Mouse (Mus musculus) CH12.LX (cell line): Measurements from ENCODE around the gene Zfhx3.

ENCODE experiments used
- CHD2 ChIP-seq: IDR thresholded peaks from 2 replicates; pipeline ENCODE4 v1.6.1; 2011; ENCODE audit warnings: low read length, improper control_type of control experiment
- CTCF ChIP-seq, 2 experiments: IDR thresholded peaks in 1 of 2; conservative IDR thresholded peaks in 1 of 2; 2 replicates each; pipeline ENCODE4 v1.5.1; 2011 to 2012; ENCODE audit warnings: low read depth in 2 of 2, low read length in 2 of 2, improper control_type of control experiment in 1 of 2, inconsistent platforms in 1 of 2, mild to moderate bottlenecking in 1 of 2, moderate library complexity in 1 of 2
- EP300 ChIP-seq: IDR thresholded peaks from 2 replicates; pipeline ENCODE4 v1.6.1; 2011; ENCODE audit warnings: low read length, improper control_type of control experiment
- HCFC1 ChIP-seq: IDR thresholded peaks from 2 replicates; pipeline ENCODE4 v1.6.1; 2012; ENCODE audit warnings: low read depth, mild to moderate bottlenecking, inconsistent platforms, low read length, improper control_type of control experiment
- MAFK ChIP-seq: IDR thresholded peaks from 2 replicates; pipeline ENCODE4 v1.6.1; 2011; ENCODE audit warnings: low read length, improper control_type of control experiment; ENCODE audit not compliant: insufficient replicate concordance
- MAX ChIP-seq: IDR thresholded peaks from 2 replicates; pipeline ENCODE4 v1.6.1; 2011; ENCODE audit warnings: low read length, improper control_type of control experiment
- NELFE ChIP-seq: IDR thresholded peaks from 2 replicates; pipeline ENCODE4 v1.6.1; 2011; ENCODE audit warnings: low read depth, low read length, improper control_type of control experiment
- PAX5 ChIP-seq: IDR thresholded peaks from 2 replicates; pipeline ENCODE4 v1.6.1; 2012; ENCODE audit warnings: low read length, inconsistent platforms, mixed read lengths
- POLR2A ChIP-seq: IDR thresholded peaks from 2 replicates; pipeline ENCODE4 v1.6.1; 2011; ENCODE audit warnings: low read depth, mild to moderate bottlenecking, improper control_type of control experiment, low read length
- TCF12 ChIP-seq: IDR thresholded peaks from 2 replicates; pipeline ENCODE4 v1.6.1; 2014; ENCODE audit warnings: low read depth, mild to moderate bottlenecking, inconsistent platforms, low read length, improper control_type of control experiment
- USF1 ChIP-seq: IDR thresholded peaks from 2 replicates; pipeline ENCODE4 v1.6.1; 2014; ENCODE audit warnings: low read depth, mild to moderate bottlenecking, inconsistent platforms, low read length, improper control_type of control experiment
- ZKSCAN1 ChIP-seq: IDR thresholded peaks from 2 replicates; pipeline ENCODE4 v1.6.1; 2012; ENCODE audit warnings: low read depth, inconsistent platforms, low read length, improper control_type of control experiment, borderline replicate concordance
- ZMIZ1 ChIP-seq: IDR thresholded peaks from 2 replicates; pipeline ENCODE4 v1.6.1; 2012; ENCODE audit warnings: low read depth, mild to moderate bottlenecking, inconsistent platforms, low read length, improper control_type of control experiment

DNA sequence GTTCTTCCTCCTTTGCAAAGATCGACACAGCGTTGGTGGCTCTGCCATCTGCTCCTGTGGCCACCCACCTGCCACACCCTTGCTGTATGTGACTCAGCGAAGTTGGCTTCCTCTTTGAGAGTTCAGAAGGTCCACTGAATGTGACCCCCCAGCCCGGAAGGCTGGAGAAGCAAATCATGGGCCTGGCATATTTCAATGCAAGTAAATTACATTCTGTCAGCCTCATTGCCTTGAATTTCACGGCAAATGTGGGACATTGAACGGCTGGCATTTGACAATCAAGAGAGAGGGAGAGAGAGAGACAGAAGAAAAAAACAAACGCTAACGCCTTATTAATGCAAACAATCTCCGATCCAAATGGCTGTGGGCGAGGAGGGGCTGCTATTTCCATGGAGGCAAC, 38.2 kb downstream of the Zfhx3 start:
- TF ChIP-seq CTCF (conservative IDR thresholded peaks at IDR 0.05 in 1 of 2, IDR thresholded peaks at IDR 0.05 in 1 of 2; ENCODE audit: low read depth in 2 of 2, low read length in 2 of 2) (no peak), CHD2 (no peak), TCF12 (0 out of 2 replicates have a peak, but pooled peaks have one; percentile 24), ZKSCAN1 (no peak), MAFK (peak; percentile 60; the same call in 1 of the 2 replicates), PAX5 (no peak), MAX (peak; percentile 57), USF1 (no peak), POLR2A (no peak), ZMIZ1 (no peak), HCFC1 (no peak), NELFE (no peak), EP300 (peak; percentile 53)
